Mouse (Mus musculus): ENCODE measurements at regions not wholly inside any gene's neighbourhood (a gene's known extent, or its start where the extent isn't known, plus 50 kb on each side); places are given as distances from the start of the nearest gene placed in this dataset.

- Histone ChIP-seq H3K4me3 (ENCODE audit: low read depth, low read length) (no peak overlapping the region), H3K27ac (ENCODE audit: low read length) (no peak overlapping the region), H3K4me1 (ENCODE audit: control insufficient read depth, insufficient read depth, low read length) (no peaks in the 10 kb centered on the region), H3K36me3 (ENCODE audit: control insufficient read depth, insufficient read depth, low read length) (no peaks in the 10 kb centered on the region), H3K4me2 (replicated peaks; ENCODE audit: low read depth, low read length) (no peak overlapping the region), H3K9ac (replicated peaks; ENCODE audit: low read depth, low read length) (no peak overlapping the region), H3K9me3 (ENCODE audit: control insufficient read depth, low read depth, low read length) (no peaks in the 10 kb centered on the region), H3K27me3 (ENCODE audit: control insufficient read depth, insufficient read depth, low read length) (no peaks in the 10 kb centered on the region)
- ATAC-seq (ENCODE audit: insufficient number of reproducible peaks, insufficient read depth, low FRiP score, low read depth): no peak
- WGBS: 27% methylated on average over 6 of the region's 6 CpGs
Observed at GRCm38 (mm10) chr5:26535556-26535955, 278.1 kb downstream of the Gm7361 start.

- Histone ChIP-seq H3K4me3 (ENCODE audit: low read depth, low read length) (no peak overlapping the region), H3K27me3 (ENCODE audit: control insufficient read depth, insufficient read depth, low read length) (no peaks in the 10 kb centered on the region), H3K9me3 (ENCODE audit: control insufficient read depth, low read depth, low read length) (no peaks in the 10 kb centered on the region), H3K4me2 (replicated peaks; ENCODE audit: low read depth, low read length) (no peak overlapping the region), H3K36me3 (ENCODE audit: control insufficient read depth, insufficient read depth, low read length) (no peaks in the 10 kb centered on the region), H3K9ac (replicated peaks; ENCODE audit: low read depth, low read length) (no peak overlapping the region), H3K27ac (ENCODE audit: low read length) (no peak overlapping the region), H3K4me1 (ENCODE audit: control insufficient read depth, insufficient read depth, low read length) (no peaks in the 10 kb centered on the region)
- no peak for ATAC-seq (ENCODE audit: insufficient number of reproducible peaks, insufficient read depth, low FRiP score, low read depth)
- WGBS: 67% methylated on average over 1 of the region's 1 CpGs
Observed at GRCm38 (mm10) chr5:26563291-26563690, 253.7 kb upstream of the Dpp6 start.

GRCm38 (mm10) chr5:26564056-26564455 is 252.9 kb upstream of the Dpp6 start:
- Histone ChIP-seq H3K9ac (replicated peaks; ENCODE audit: low read depth, low read length) (no peak overlapping the region), H3K4me2 (replicated peaks; ENCODE audit: low read depth, low read length) (no peak overlapping the region), H3K4me1 (ENCODE audit: control insufficient read depth, insufficient read depth, low read length) (no peaks in the 10 kb centered on the region), H3K9me3 (ENCODE audit: control insufficient read depth, low read depth, low read length) (no peaks in the 10 kb centered on the region), H3K36me3 (ENCODE audit: control insufficient read depth, insufficient read depth, low read length) (no peaks in the 10 kb centered on the region), H3K4me3 (ENCODE audit: low read depth, low read length) (no peak overlapping the region), H3K27me3 (ENCODE audit: control insufficient read depth, insufficient read depth, low read length) (no peaks in the 10 kb centered on the region), H3K27ac (ENCODE audit: low read length) (no peak overlapping the region)
- 88% methylated on average over 1 of the region's 1 CpGs for WGBS
- ATAC-seq (ENCODE audit: insufficient number of reproducible peaks, insufficient read depth, low FRiP score, low read depth): no peak

GRCm38 (mm10) chr5:26572691-26573191 is 244.3 kb upstream of the Dpp6 start:
- Histone ChIP-seq H3K27me3 (ENCODE audit: control insufficient read depth, insufficient read depth, low read length) (no peaks in the 10 kb centered on the region), H3K27ac (ENCODE audit: low read length) (no peak overlapping the region), H3K4me3 (ENCODE audit: low read depth, low read length) (no peak overlapping the region), H3K9ac (replicated peaks; ENCODE audit: low read depth, low read length) (no peak overlapping the region), H3K9me3 (ENCODE audit: control insufficient read depth, low read depth, low read length) (no peaks in the 10 kb centered on the region), H3K36me3 (ENCODE audit: control insufficient read depth, insufficient read depth, low read length) (no peaks in the 10 kb centered on the region), H3K4me1 (ENCODE audit: control insufficient read depth, insufficient read depth, low read length) (no peaks in the 10 kb centered on the region), H3K4me2 (replicated peaks; ENCODE audit: low read depth, low read length) (no peak overlapping the region)
- no peak for ATAC-seq (ENCODE audit: insufficient number of reproducible peaks, insufficient read depth, low FRiP score, low read depth)
- WGBS: 22% methylated on average over 3 of the region's 3 CpGs

- no peak overlapping the region for H3K9ac ChIP-seq (replicated peaks; ENCODE audit: low read depth, low read length)
- no peak overlapping the region for H3K4me3 ChIP-seq (ENCODE audit: low read depth, low read length)
- H3K4me1 ChIP-seq (ENCODE audit: control insufficient read depth, insufficient read depth, low read length): no peaks in the 10 kb centered on the region
- H3K9me3 ChIP-seq (ENCODE audit: control insufficient read depth, low read depth, low read length): no peaks in the 10 kb centered on the region
- ATAC-seq (ENCODE audit: insufficient number of reproducible peaks, insufficient read depth, low FRiP score, low read depth): no peak
- no peak overlapping the region for H3K4me2 ChIP-seq (replicated peaks; ENCODE audit: low read depth, low read length)
- H3K36me3 ChIP-seq (ENCODE audit: control insufficient read depth, insufficient read depth, low read length): no peaks in the 10 kb centered on the region
- no peak overlapping the region for H3K27ac ChIP-seq (ENCODE audit: low read length)
- H3K27me3 ChIP-seq (ENCODE audit: control insufficient read depth, insufficient read depth, low read length): no peaks in the 10 kb centered on the region
- WGBS: 68% methylated on average over 3 of the region's 3 CpGs
Observed at GRCm38 (mm10) chr5:26573446-26573845, 243.6 kb upstream of the Dpp6 start.

- Histone ChIP-seq H3K36me3 (ENCODE audit: control insufficient read depth, insufficient read depth, low read length) (no peaks in the 10 kb centered on the region), H3K9me3 (ENCODE audit: control insufficient read depth, low read depth, low read length) (no peaks in the 10 kb centered on the region), H3K9ac (replicated peaks; ENCODE audit: low read depth, low read length) (no peak overlapping the region), H3K4me2 (replicated peaks; ENCODE audit: low read depth, low read length) (no peak overlapping the region), H3K4me1 (ENCODE audit: control insufficient read depth, insufficient read depth, low read length) (no peaks in the 10 kb centered on the region), H3K4me3 (ENCODE audit: low read depth, low read length) (no peak overlapping the region), H3K27ac (ENCODE audit: low read length) (no peak overlapping the region), H3K27me3 (ENCODE audit: control insufficient read depth, insufficient read depth, low read length) (no peaks in the 10 kb centered on the region)
- ATAC-seq (ENCODE audit: insufficient number of reproducible peaks, insufficient read depth, low FRiP score, low read depth): no peak
- 82% methylated on average over 5 of the region's 5 CpGs for WGBS
Observed at GRCm38 (mm10) chr5:26586108-26586507, 230.9 kb upstream of the Dpp6 start.

GRCm38 (mm10) chr5:26590886-26591285 is 226.1 kb upstream of the Dpp6 start:
- Histone ChIP-seq H3K4me3 (ENCODE audit: low read depth, low read length) (no peak overlapping the region), H3K4me2 (replicated peaks; ENCODE audit: low read depth, low read length) (no peak overlapping the region), H3K9ac (replicated peaks; ENCODE audit: low read depth, low read length) (no peak overlapping the region), H3K27ac (ENCODE audit: low read length) (no peak overlapping the region), H3K4me1 (ENCODE audit: control insufficient read depth, insufficient read depth, low read length) (no peaks in the 10 kb centered on the region), H3K9me3 (ENCODE audit: control insufficient read depth, low read depth, low read length) (no peaks in the 10 kb centered on the region), H3K27me3 (ENCODE audit: control insufficient read depth, insufficient read depth, low read length) (no peaks in the 10 kb centered on the region), H3K36me3 (ENCODE audit: control insufficient read depth, insufficient read depth, low read length) (no peaks in the 10 kb centered on the region)
- WGBS: 86% methylated on average over 6 of the region's 6 CpGs
- ATAC-seq (ENCODE audit: insufficient number of reproducible peaks, insufficient read depth, low FRiP score, low read depth): no peak

GRCm38 (mm10) chr5:26592341-26592740 is 224.7 kb upstream of the Dpp6 start:
- 25% methylated on average over 3 of the region's 3 CpGs for WGBS
- no peaks in the 10 kb centered on the region for H3K27me3 ChIP-seq (ENCODE audit: control insufficient read depth, insufficient read depth, low read length)
- H3K4me3 ChIP-seq (ENCODE audit: low read depth, low read length): no peak overlapping the region
- no peak overlapping the region for H3K9ac ChIP-seq (replicated peaks; ENCODE audit: low read depth, low read length)
- no peak overlapping the region for H3K27ac ChIP-seq (ENCODE audit: low read length)
- no peak for ATAC-seq (ENCODE audit: insufficient number of reproducible peaks, insufficient read depth, low FRiP score, low read depth)
- no peak overlapping the region for H3K4me2 ChIP-seq (replicated peaks; ENCODE audit: low read depth, low read length)
- H3K9me3 ChIP-seq (ENCODE audit: control insufficient read depth, low read depth, low read length): no peaks in the 10 kb centered on the region
- no peaks in the 10 kb centered on the region for H3K36me3 ChIP-seq (ENCODE audit: control insufficient read depth, insufficient read depth, low read length)
- no peaks in the 10 kb centered on the region for H3K4me1 ChIP-seq (ENCODE audit: control insufficient read depth, insufficient read depth, low read length)

GRCm38 (mm10) chr5:26597991-26598390 is 219.0 kb upstream of the Dpp6 start:
- Histone ChIP-seq H3K9ac (replicated peaks; ENCODE audit: low read depth, low read length) (no peak overlapping the region), H3K4me3 (ENCODE audit: low read depth, low read length) (no peak overlapping the region), H3K27me3 (ENCODE audit: control insufficient read depth, insufficient read depth, low read length) (no peaks in the 10 kb centered on the region), H3K4me1 (ENCODE audit: control insufficient read depth, insufficient read depth, low read length) (no peaks in the 10 kb centered on the region), H3K4me2 (replicated peaks; ENCODE audit: low read depth, low read length) (no peak overlapping the region), H3K36me3 (ENCODE audit: control insufficient read depth, insufficient read depth, low read length) (no peaks in the 10 kb centered on the region), H3K9me3 (ENCODE audit: control insufficient read depth, low read depth, low read length) (no peaks in the 10 kb centered on the region), H3K27ac (ENCODE audit: low read length) (no peak overlapping the region)
- ATAC-seq (ENCODE audit: insufficient number of reproducible peaks, insufficient read depth, low FRiP score, low read depth): no peak
- 89% methylated on average over 2 of the region's 2 CpGs for WGBS

All from stomach, embryonic 14.5 days (tissue).